Comparison of ENCODE assay signal across 8 mouse cellular contexts in genomic region chr17:14959979-14960378, GRCm38 (mm10). TPM values are rescaled to one million over a fixed set of nuclear protein-coding genes. Genes with fewer than 3 reads are reported as not detected.
DNase-seq lines count a peak whose midpoint lies in the region; ATAC-seq lines count a peak whose summit lies in the region.

No protein-coding gene starts in this region.

- peaks cover 7% of the 10 kb centered on the region for H3K4me1 ChIP-seq in embryonic facial prominence, embryonic 12.5 days
- H3K4me1 ChIP-seq in intestine, embryonic 15.5 days (replicated peaks), result peaks cover 3% of the 10 kb centered on the region
- peaks cover 8% of the 10 kb centered on the region for H3K4me1 ChIP-seq in midbrain, embryonic 12.5 days

- ATAC-seq in embryonic facial prominence, embryonic 12.5 days (ENCODE audit: insufficient number of reproducible peaks, insufficient read depth, low FRiP score, low TSS enrichment), result no peak
- ATAC-seq in intestine, embryonic 15.5 days, result no peak
- ATAC-seq in midbrain, embryonic 12.5 days (ENCODE audit: low FRiP score, low read depth), result no peak

- H3K9ac ChIP-seq in embryonic facial prominence, embryonic 12.5 days, result peak overlapping the region; percentile 40
- peak overlapping the region; percentile 45 for H3K9ac ChIP-seq in intestine, embryonic 15.5 days
- H3K9ac ChIP-seq in midbrain, embryonic 12.5 days (replicated peaks), result no peak overlapping the region

- DNase-seq in embryo, embryonic 11 days, result peak; percentile 4
- DNase-seq in embryo, embryonic 9.5 days (ENCODE audit: extremely low spot score), result no peak
- DNase-seq in 3T3-L1 (ENCODE audit: low read depth, low spot score), result peak; percentile 77
- DNase-seq in frontal cortex, postnatal 14 days (ENCODE audit: low spot score in 2 of 2), result no peak
- no peak for DNase-seq in lung, adult 18-20 months

- WGBS in embryonic facial prominence, embryonic 12.5 days, result 35% methylated on average over 3 of the region's 3 CpGs
- WGBS in intestine, embryonic 15.5 days, result 31% methylated on average over 3 of the region's 3 CpGs
- 33% methylated on average over 3 of the region's 3 CpGs for WGBS in midbrain, embryonic 12.5 days

- peak overlapping the region; percentile 72 for H3K4me2 ChIP-seq in embryonic facial prominence, embryonic 12.5 days (replicated peaks)
- peak overlapping the region; percentile 60 for H3K4me2 ChIP-seq in intestine, embryonic 15.5 days (replicated peaks)
- H3K4me2 ChIP-seq in midbrain, embryonic 12.5 days (replicated peaks), result peak overlapping the region; percentile 49

- no peak overlapping the region for H3K27ac ChIP-seq in embryonic facial prominence, embryonic 12.5 days
- H3K27ac ChIP-seq in intestine, embryonic 15.5 days, result no peak overlapping the region
- no peak overlapping the region for H3K27ac ChIP-seq in midbrain, embryonic 12.5 days (replicated peaks)

- no peaks in the 10 kb centered on the region for H3K27me3 ChIP-seq in embryonic facial prominence, embryonic 12.5 days
- no peaks in the 10 kb centered on the region for H3K27me3 ChIP-seq in intestine, embryonic 15.5 days (replicated peaks)
- H3K27me3 ChIP-seq in midbrain, embryonic 12.5 days, result no peaks in the 10 kb centered on the region

- H3K36me3 ChIP-seq in embryonic facial prominence, embryonic 12.5 days, result 0 out of 2 replicates have a peak, but pooled peaks cover 4% of the 10 kb centered on the region
- H3K36me3 ChIP-seq in intestine, embryonic 15.5 days, result no peaks in the 10 kb centered on the region
- H3K36me3 ChIP-seq in midbrain, embryonic 12.5 days, result no peaks in the 10 kb centered on the region

- peak overlapping the region; percentile 26; the same call in 1 of the 2 replicates for H3K4me3 ChIP-seq in embryonic facial prominence, embryonic 12.5 days
- peak overlapping the region; percentile 19; the same call in 1 of the 2 replicates for H3K4me3 ChIP-seq in intestine, embryonic 15.5 days (replicated peaks)
- peak overlapping the region; percentile 30 for H3K4me3 ChIP-seq in midbrain, embryonic 12.5 days

- no peaks in the 10 kb centered on the region for H3K9me3 ChIP-seq in embryonic facial prominence, embryonic 12.5 days
- H3K9me3 ChIP-seq in intestine, embryonic 15.5 days, result no peaks in the 10 kb centered on the region
- H3K9me3 ChIP-seq in midbrain, embryonic 12.5 days, result no peaks in the 10 kb centered on the region

RNA-seq across cellular contexts. Expression of gene Phf10, which starts 1.1 kb away (rescaled TPM):
- 34.3 and 34.7 TPM in 2 replicates for polyA plus RNA-seq in embryonic facial prominence, embryonic 12.5 days (2016; fragmentation: Nextera tagmentation; extraction: Ambion mirVana)
- polyA plus RNA-seq in intestine, embryonic 15.5 days (2015; fragmentation: Nextera tagmentation; extraction: Ambion mirVana), result 35.6 and 40.7 TPM in 2 replicates
- polyA plus RNA-seq in midbrain, embryonic 12.5 days (2016; fragmentation: Nextera tagmentation; extraction: Ambion mirVana), result 23.4 and 23.7 TPM in 2 replicates

RNA-seq across cellular contexts. Expression of gene 1600012H06Rik, which starts 17.0 kb away (rescaled TPM):
- polyA plus RNA-seq in embryonic facial prominence, embryonic 12.5 days (2016; fragmentation: Nextera tagmentation; extraction: Ambion mirVana), result 30.7 and 33.3 TPM in 2 replicates
- 35.3 and 40.0 TPM in 2 replicates for polyA plus RNA-seq in intestine, embryonic 15.5 days (2015; fragmentation: Nextera tagmentation; extraction: Ambion mirVana)
- polyA plus RNA-seq in midbrain, embryonic 12.5 days (2016; fragmentation: Nextera tagmentation; extraction: Ambion mirVana), result 31.4 and 33.1 TPM in 2 replicates

RNA-seq across cellular contexts. Expression of gene Wdr27, which starts 17.0 kb away (rescaled TPM):
- 4.7 and 5.8 TPM in 2 replicates for polyA plus RNA-seq in embryonic facial prominence, embryonic 12.5 days (2016; fragmentation: Nextera tagmentation; extraction: Ambion mirVana)
- polyA plus RNA-seq in intestine, embryonic 15.5 days (2015; fragmentation: Nextera tagmentation; extraction: Ambion mirVana), result 5.6 and 8.0 TPM in 2 replicates
- 4.7 and 7.1 TPM in 2 replicates for polyA plus RNA-seq in midbrain, embryonic 12.5 days (2016; fragmentation: Nextera tagmentation; extraction: Ambion mirVana)

RNA-seq across cellular contexts. Expression of gene 9030025P20Rik, which starts 18.3 kb away (rescaled TPM):
- polyA plus RNA-seq in embryonic facial prominence, embryonic 12.5 days (2016; fragmentation: Nextera tagmentation; extraction: Ambion mirVana), result 11.1 and 12.2 TPM in 2 replicates
- polyA plus RNA-seq in intestine, embryonic 15.5 days (2015; fragmentation: Nextera tagmentation; extraction: Ambion mirVana), result 6.5 and 9.5 TPM in 2 replicates
- polyA plus RNA-seq in midbrain, embryonic 12.5 days (2016; fragmentation: Nextera tagmentation; extraction: Ambion mirVana), result 14.0 and 14.8 TPM in 2 replicates

RNA-seq across cellular contexts. Expression of gene Gm3417, which starts 18.6 kb away (rescaled TPM):
- not detected in 2 replicates for polyA plus RNA-seq in embryonic facial prominence, embryonic 12.5 days (2016; fragmentation: Nextera tagmentation; extraction: Ambion mirVana)
- 0.72 and 2.7 TPM in 2 replicates for polyA plus RNA-seq in intestine, embryonic 15.5 days (2015; fragmentation: Nextera tagmentation; extraction: Ambion mirVana)
- polyA plus RNA-seq in midbrain, embryonic 12.5 days (2016; fragmentation: Nextera tagmentation; extraction: Ambion mirVana), result 1.0 and 1.2 TPM in 2 replicates

Comparison
In these comparisons a context has a peak if more than half of its experiments do, and no peak if none do; other contexts are left out.
1. DNase-seq: peak in embryo, embryonic 11 days (single experiment) and 3T3-L1 (single experiment); none in embryo, embryonic 9.5 days (single experiment), frontal cortex, postnatal 14 days (0 of 2) and lung, adult 18-20 months (0 of 2).
2. Peak in every context shown above with its lines, with median percentiles within 50 percentile points of each other: H3K4me2 ChIP-seq and H3K4me3 ChIP-seq.